Mouse (Mus musculus) colon, adult 2 months (tissue): ENCODE results near the gene Twsg1. TPM values are rescaled to one million over a fixed set of nuclear protein-coding genes. Genes with fewer than 3 reads are reported as not detected.

Experiments
- polyA plus RNA-seq: library from polyadenylated mRNA; depleted of rRNA; stranded (reverse); fragments of >200 nt; gene quantifications from 2 replicates; pipeline ENCODE4 v1.2.3, GENCODE M21; 2012; rRNA removed

The Twsg1 gene
- 49.7 and 51.5 TPM in 2 replicates for polyA plus RNA-seq

DNA sequence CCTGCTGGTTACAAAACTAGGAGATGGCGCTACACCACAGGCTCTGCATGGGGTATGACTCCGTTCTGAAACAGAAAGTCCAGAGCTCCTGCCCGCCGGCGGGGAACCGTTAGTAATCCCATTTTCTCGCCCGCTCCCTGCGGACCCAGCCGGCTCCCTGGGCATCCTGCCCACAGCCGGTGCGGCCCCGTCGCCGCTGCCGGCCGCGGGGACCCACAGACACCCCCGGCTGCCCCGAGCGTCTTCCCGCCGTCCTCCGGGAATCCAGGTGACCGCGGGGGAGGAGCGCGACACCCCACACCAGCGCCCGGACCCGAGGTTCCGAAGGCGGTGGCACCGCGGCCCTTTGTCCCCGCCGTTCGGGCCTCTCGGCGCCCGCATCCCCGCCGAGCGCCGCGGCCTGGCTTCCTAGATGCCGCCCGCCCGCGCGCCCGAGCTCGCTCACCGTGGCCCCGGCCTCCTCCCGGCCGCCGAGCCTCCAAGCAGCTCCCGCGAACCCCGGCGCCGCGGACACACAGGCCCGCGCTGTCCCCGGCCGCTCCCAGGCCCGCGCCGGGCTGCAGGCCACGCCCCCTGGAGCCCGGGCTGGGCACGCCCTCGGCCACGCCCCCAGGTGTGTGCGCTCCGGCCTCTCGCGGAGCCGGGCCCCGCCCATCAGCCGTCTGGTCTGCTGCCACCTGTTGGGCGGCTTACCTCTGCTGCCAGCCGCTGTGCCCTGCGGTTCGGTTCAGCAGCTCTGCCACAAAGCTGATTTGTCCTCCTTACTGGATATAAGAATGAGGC lies at the start of gene Twsg1:
Gene Twsg1, minus strand, starts transcription at position 605 of the 783 bp plus-strand sequence.

DNA sequence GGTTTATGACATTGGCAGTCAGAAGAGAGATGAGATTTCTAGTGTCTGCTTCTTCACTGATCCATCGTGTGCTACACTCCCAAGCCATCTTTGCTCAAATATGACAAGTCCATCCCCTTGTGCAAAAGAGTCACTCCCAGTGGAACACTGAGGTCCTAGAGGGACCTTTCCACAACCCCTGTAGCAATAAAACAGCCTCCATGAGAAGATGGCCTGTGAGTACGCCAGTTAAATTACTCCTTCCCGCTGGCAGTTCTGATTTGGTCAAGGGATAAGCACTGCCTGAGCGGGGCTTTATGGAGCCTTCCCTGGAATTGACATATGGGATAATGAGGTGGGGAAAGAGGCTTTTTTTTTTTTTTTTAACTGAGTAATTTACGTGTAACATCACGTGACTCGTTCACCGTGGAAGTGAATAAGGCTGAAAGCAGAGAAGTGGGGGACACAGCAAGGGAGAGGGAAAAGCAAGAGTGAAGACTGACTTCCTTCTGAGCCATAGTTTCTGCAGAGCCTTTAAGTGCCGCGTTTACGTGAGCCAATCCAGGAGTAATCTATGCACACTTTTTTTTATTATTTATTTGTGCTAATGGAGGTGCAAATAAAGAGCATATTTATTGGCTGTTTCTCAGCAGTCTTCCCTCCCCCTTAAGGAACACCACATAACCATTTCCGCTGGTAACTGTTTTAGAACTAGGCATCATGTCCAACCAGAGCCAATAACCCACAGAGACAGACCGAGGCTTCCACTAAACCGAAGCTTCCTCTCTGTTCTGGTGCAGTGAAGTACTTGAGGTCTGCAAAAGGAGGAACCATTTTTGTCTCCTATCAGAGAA lies 65.1 kb downstream of the Twsg1 start, which contains the start of gene Ralbp1:
Gene Ralbp1, minus strand, starts transcription at position 102 of the 833 bp plus-strand sequence.

Other genes with a start within 250 kb of the Twsg1 start
- 10.8 and 12.3 TPM in 2 replicates for gene Rab31, start 178.5 kb downstream of the Twsg1 start, polyA plus RNA-seq
- 33.0 and 35.4 TPM in 2 replicates for gene Ppp4r1, start 168.7 kb downstream of the Twsg1 start, polyA plus RNA-seq
- 45.2 and 46.0 TPM in 2 replicates for gene Ralbp1, start 65.4 kb downstream of the Twsg1 start, polyA plus RNA-seq
- 2.4 and 2.7 TPM in 2 replicates for gene Ankrd12, start 125.9 kb upstream of the Twsg1 start, polyA plus RNA-seq
- gene Ndufv2, start 150.3 kb upstream of the Twsg1 start, polyA plus RNA-seq: 54.4 and 56.5 TPM in 2 replicates
- gene Washc1, start 160.3 kb upstream of the Twsg1 start, polyA plus RNA-seq: 42.7 and 49.7 TPM in 2 replicates
- gene Ddx11, start 172.3 kb upstream of the Twsg1 start, polyA plus RNA-seq: 3.4 and 4.2 TPM in 2 replicates